Mouse (Mus musculus) kidney, postnatal 0 days (tissue): ENCODE data around the gene Med28. TPM values are rescaled to one million over a fixed set of nuclear protein-coding genes. Genes with fewer than 3 reads are reported as not detected.

ENCODE experiments used
- ATAC-seq: fragments of 200-750 bp; cut with Nextera tagmentation; replicated peaks from 2 replicates; pipeline ENCODE4 v1.8.0; 2017; ENCODE audit warnings: low read depth, moderate number of reproducible peaks, moderate TSS enrichment, moderate library complexity; ENCODE audit not compliant: low FRiP score
- DNase-seq: peaks from one replicate; pipeline ENCODE4 v3.0.0-alpha.2; 2016; ENCODE audit warnings: low spot score
- H3K27ac ChIP-seq: fragments of 300-500 bp; sonication (generic); 2 replicates; pipeline ENCODE4 v1.5.1; 2014; ENCODE audit warnings: mild to moderate bottlenecking
- H3K27me3 ChIP-seq: fragments of 300-500 bp; sonication (generic); 2 replicates; pipeline ENCODE4 v1.6.1; 2014; ENCODE audit warnings: low read length, mixed read lengths; ENCODE audit not compliant: insufficient read depth
- H3K36me3 ChIP-seq: fragments of 300-500 bp; sonication (generic); 2 replicates; pipeline ENCODE4 v1.6.1; 2014; ENCODE audit warnings: low read length, mixed read lengths; ENCODE audit not compliant: insufficient read depth
- H3K4me1 ChIP-seq: fragments of 300-500 bp; sonication (generic); replicated peaks from 2 replicates; pipeline ENCODE4 v1.6.1; 2014; ENCODE audit warnings: antibody characterized with exemption, low read length, mixed read lengths; ENCODE audit not compliant: insufficient read depth
- H3K4me2 ChIP-seq: fragments of 300-500 bp; sonication (generic); 2 replicates; pipeline ENCODE4 v1.6.1; 2014; ENCODE audit warnings: mild to moderate bottlenecking, low read length, moderate library complexity, mixed read lengths
- H3K4me3 ChIP-seq: fragments of 300-500 bp; sonication (generic); replicated peaks from 2 replicates; pipeline ENCODE4 v1.5.1; 2014; ENCODE audit warnings: low read depth, low read length
- H3K9ac ChIP-seq: fragments of 300-500 bp; sonication (generic); 2 replicates; pipeline ENCODE4 v1.6.1; 2014; ENCODE audit warnings: low read depth, low read length
- H3K9me3 ChIP-seq: fragments of 300-500 bp; sonication (generic); replicated peaks from 2 replicates; pipeline ENCODE4 v1.6.1; 2016; ENCODE audit warnings: low read length, inconsistent platforms, mixed read lengths
- CTCF ChIP-seq: IDR thresholded peaks from 2 replicates; pipeline ENCODE4 v1.5.1; 2016; ENCODE audit warnings: antibody characterized with exemption, low read depth, mild to moderate bottlenecking, moderate library complexity
- WGBS: fragments of 180-500 bp; shearing (Covaris S2); extraction: QIAGEN DNeasy Blood & Tissue Kit; methylation state at CpG from one replicate; pipeline ENCODE4 v1.1.7; 2014; 5-methylcytosine and 5-hydroxymethylcytosine counted together
- polyA plus RNA-seq: library from polyadenylated mRNA; unstranded; fragments of >200 nt; fragmentation: Nextera tagmentation; extraction: Ambion mirVana; gene quantifications from 2 replicates; pipeline ENCODE4 v1.2.1, GENCODE M21; 2015

Med28 gene
- polyA plus RNA-seq, 1 experiment from 2014 or later = 339 TPM

DNA sequence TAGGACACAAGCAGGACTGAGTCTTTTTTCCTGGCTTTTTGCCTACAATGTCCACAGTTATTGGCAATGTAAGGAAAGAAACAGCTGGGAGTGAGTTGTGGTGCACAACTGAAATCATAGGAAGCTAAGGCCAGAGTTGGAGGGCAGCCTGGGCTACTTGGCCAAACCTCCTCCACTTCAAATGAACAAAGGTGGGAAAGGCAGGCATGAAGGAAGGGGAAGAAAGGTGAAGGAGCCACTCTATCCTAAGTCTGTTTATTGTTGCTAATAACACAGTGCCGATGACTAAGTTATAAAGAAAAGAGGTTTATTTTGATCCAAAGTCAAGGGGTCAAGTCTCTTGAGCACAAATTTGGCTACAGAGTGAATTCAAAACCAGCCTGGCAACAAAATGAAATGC, 57.3 kb downstream of the Med28 start:
- ATAC-seq (no peak), DNase-seq (no peak)
- no peak for TF ChIP-seq CTCF
- H3K9me3 ChIP-seq = no peaks in the 10 kb centered on the region
- 82% methylated on average over 1 of the region's 1 CpGs for WGBS
- H3K36me3 ChIP-seq = no peaks in the 10 kb centered on the region
- no peaks in the 10 kb centered on the region for H3K27me3 ChIP-seq
- H3K27ac ChIP-seq = no peak overlapping the region
- no peaks in the 10 kb centered on the region for H3K4me1 ChIP-seq
- H3K4me2 ChIP-seq = no peak overlapping the region
- H3K4me3 ChIP-seq = no peak overlapping the region
- H3K9ac ChIP-seq = no peak overlapping the region

Other genes with a start within 250 kb of the Med28 start
- 297 and 318 TPM in 2 replicates for gene Qdpr, start 70.0 kb upstream of the Med28 start, polyA plus RNA-seq
- not detected in 2 replicates for gene Clrn2, start 66.5 kb upstream of the Med28 start, polyA plus RNA-seq
- 99.7 and 114 TPM in 2 replicates for gene Lap3, start 26.9 kb upstream of the Med28 start, polyA plus RNA-seq
- gene Fam184b, start 119.4 kb downstream of the Med28 start, polyA plus RNA-seq = 2.4 and 2.6 TPM in 2 replicates
- 21.8 and 24.7 TPM in 2 replicates for gene Ncapg, start 149.7 kb downstream of the Med28 start, polyA plus RNA-seq